Comparison of ENCODE assay signal across 23 mouse cellular contexts in genomic region chr3:89590386-89590785, GRCm38 (mm10).
A peak's percentile ranks its signal among the peaks of the same experiment; 100 is the strongest.
DNase-seq lines count a peak whose midpoint lies in the region; ATAC-seq and TF ChIP-seq lines count a peak whose summit lies in the region.
"Had no signal": no experiment of that assay in that cellular context is flagged by ENCODE, and none has a peak within 500 bp of the region (broad histone marks: within the 10 kb centered on the region; RNA-seq: fewer than 3 reads in every experiment).

No protein-coding gene starts in this region.

- peaks cover 38% of the 10 kb centered on the region for H3K4me1 ChIP-seq in forebrain, embryonic 16.5 days (replicated peaks; ENCODE audit: control insufficient read depth, insufficient read depth, low read length)
- H3K4me1 ChIP-seq in forebrain, embryonic 11.5 days (replicated peaks; ENCODE audit: control insufficient read depth, insufficient read depth, low read length) = 0 out of 2 replicates have a peak, but pooled peaks cover 2% of the 10 kb centered on the region
- peaks cover 27% of the 10 kb centered on the region for H3K4me1 ChIP-seq in hindbrain, embryonic 16.5 days (ENCODE audit: control insufficient read depth, insufficient read depth, low read depth, low read length)
- peaks cover 70% of the 10 kb centered on the region for H3K4me1 ChIP-seq in hindbrain, embryonic 10.5 days (replicated peaks)
- H3K4me1 ChIP-seq: intestine, embryonic 15.5 days had no signal

- WGBS in forebrain, embryonic 16.5 days = 43% methylated on average over 4 of the region's 4 CpGs
- WGBS in forebrain, embryonic 11.5 days = 64% methylated on average over 4 of the region's 4 CpGs
- WGBS in hindbrain, embryonic 16.5 days = 67% methylated on average over 4 of the region's 4 CpGs
- 60% methylated on average over 4 of the region's 4 CpGs for WGBS in hindbrain, embryonic 10.5 days

- no peak overlapping the region for H3K4me2 ChIP-seq in forebrain, embryonic 16.5 days (ENCODE audit: low read length)
- no peak overlapping the region for H3K4me2 ChIP-seq in forebrain, embryonic 11.5 days (ENCODE audit: low read depth, low read length, severe bottlenecking)
- H3K4me2 ChIP-seq in hindbrain, embryonic 16.5 days (ENCODE audit: low read length) = no peak overlapping the region
- H3K4me2 ChIP-seq: forebrain, embryonic 13.5 days; heart, embryonic 13.5 days; intestine, embryonic 15.5 days had no signal

- no peak for TF ChIP-seq CTCF in brain, embryonic 14.5 days (IDR thresholded peaks at IDR 0.05; ENCODE audit: borderline replicate concordance, extremely low read depth, insufficient read depth, insufficient read length)

- DNase-seq in forebrain, embryonic 11.5 days (ENCODE audit: low spot score) = no peak
- DNase-seq in hindbrain, embryonic 10.5 days (ENCODE audit: low spot score) = no peak
- DNase-seq in brain, embryonic 14.5 days (ENCODE audit: low read depth) = peak; percentile 63
- no peak for DNase-seq in heart, postnatal 25 days (ENCODE audit: low spot score)
- DNase-seq: adrenal gland, adult 8-10 months; adrenal gland, postnatal 25 days; cerebellum, adult 18-20 months; cerebellum, adult 9-10 months; cerebellum, postnatal 14 days; gastrocnemius, postnatal 10 days; gastrocnemius, postnatal 36 days; heart, adult 2 months; heart, postnatal 14 days; kidney, adult 11 months; kidney, adult 8-10 months had no signal

- ATAC-seq in forebrain, embryonic 16.5 days = 0 out of 2 replicates have a peak, but pooled peaks have one; percentile 4
- no peak for ATAC-seq in forebrain, embryonic 11.5 days (replicated peaks; ENCODE audit: low FRiP score)
- no peak for ATAC-seq in hindbrain, embryonic 16.5 days
- ATAC-seq: activated CD4-positive, CD25-positive, alpha-beta regulatory T cell, adult 4 months; CD4-positive, CD25-positive, alpha-beta regulatory T cell, adult 4 months; forebrain, embryonic 13.5 days; intestine, embryonic 15.5 days had no signal

- no peak for TF ChIP-seq POLR2A in brain, embryonic 14.5 days (IDR thresholded peaks at IDR 0.05; ENCODE audit: borderline replicate concordance, extremely low read depth, insufficient read depth, insufficient read length, poor library complexity, severe bottlenecking)

- intact Hi-C loops in heart, postnatal 25 days (cut with DNase I) = no loop called here

- no peaks in the 10 kb centered on the region for H3K9me3 ChIP-seq in forebrain, embryonic 16.5 days (ENCODE audit: control insufficient read depth, low read length)
- H3K9me3 ChIP-seq in forebrain, embryonic 11.5 days (ENCODE audit: control insufficient read depth, low read length) = no peaks in the 10 kb centered on the region
- no peaks in the 10 kb centered on the region for H3K9me3 ChIP-seq in hindbrain, embryonic 16.5 days (ENCODE audit: control insufficient read depth, low read length)
- H3K9me3 ChIP-seq in hindbrain, embryonic 10.5 days = no peaks in the 10 kb centered on the region
- H3K9me3 ChIP-seq: forebrain, embryonic 13.5 days; heart, embryonic 10.5 days; heart, embryonic 13.5 days; intestine, embryonic 15.5 days had no signal

- H3K9ac ChIP-seq in forebrain, embryonic 16.5 days (replicated peaks; ENCODE audit: low read depth, low read length) = no peak overlapping the region
- no peak overlapping the region for H3K9ac ChIP-seq in forebrain, embryonic 11.5 days (ENCODE audit: low read length)
- no peak overlapping the region for H3K9ac ChIP-seq in hindbrain, embryonic 16.5 days (ENCODE audit: low read depth, low read length)
- H3K9ac ChIP-seq: forebrain, embryonic 13.5 days; heart, embryonic 13.5 days; intestine, embryonic 15.5 days had no signal

- no peak overlapping the region for H3K27ac ChIP-seq in forebrain, embryonic 16.5 days (ENCODE audit: low read length)
- no peak overlapping the region for H3K27ac ChIP-seq in forebrain, embryonic 11.5 days (ENCODE audit: low read depth, low read length)
- 0 out of 2 replicates have a peak overlapping the region, but pooled peaks have one; percentile 9 for H3K27ac ChIP-seq in hindbrain, embryonic 16.5 days (ENCODE audit: low read depth, low read length)
- H3K27ac ChIP-seq in hindbrain, embryonic 10.5 days = no peak overlapping the region
- H3K27ac ChIP-seq: heart, adult 2 months; heart, embryonic 10.5 days; heart, embryonic 13.5 days; intestine, embryonic 15.5 days had no signal

- H3K27me3 ChIP-seq in forebrain, embryonic 16.5 days (replicated peaks; ENCODE audit: control insufficient read depth, insufficient read depth, low read length) = no peaks in the 10 kb centered on the region
- H3K27me3 ChIP-seq in forebrain, embryonic 11.5 days (ENCODE audit: control insufficient read depth, insufficient read depth, low read length) = no peaks in the 10 kb centered on the region
- H3K27me3 ChIP-seq in hindbrain, embryonic 16.5 days (replicated peaks; ENCODE audit: control insufficient read depth, insufficient read depth, low read length) = no peaks in the 10 kb centered on the region
- no peaks in the 10 kb centered on the region for H3K27me3 ChIP-seq in hindbrain, embryonic 10.5 days (ENCODE audit: insufficient read depth, poor library complexity, severe bottlenecking)
- H3K27me3 ChIP-seq: forebrain, embryonic 13.5 days; intestine, embryonic 15.5 days had no signal

- H3K36me3 ChIP-seq in forebrain, embryonic 16.5 days (ENCODE audit: control insufficient read depth, insufficient read depth) = no peaks in the 10 kb centered on the region
- no peaks in the 10 kb centered on the region for H3K36me3 ChIP-seq in forebrain, embryonic 11.5 days (ENCODE audit: control insufficient read depth, insufficient read depth, low read length)
- no peaks in the 10 kb centered on the region for H3K36me3 ChIP-seq in hindbrain, embryonic 16.5 days (ENCODE audit: control insufficient read depth, insufficient read depth, low read length)
- H3K36me3 ChIP-seq in hindbrain, embryonic 10.5 days = no peaks in the 10 kb centered on the region
- H3K36me3 ChIP-seq: heart, embryonic 10.5 days; heart, embryonic 13.5 days; intestine, embryonic 15.5 days had no signal

- H3K4me3 ChIP-seq in forebrain, embryonic 16.5 days (replicated peaks; ENCODE audit: low read length) = no peak overlapping the region
- no peak overlapping the region for H3K4me3 ChIP-seq in forebrain, embryonic 11.5 days (ENCODE audit: low read depth, low read length)
- H3K4me3 ChIP-seq in hindbrain, embryonic 16.5 days (ENCODE audit: low read length) = no peak overlapping the region
- H3K4me3 ChIP-seq in hindbrain, embryonic 10.5 days = no peak overlapping the region
- H3K4me3 ChIP-seq: forebrain, embryonic 13.5 days; heart, adult 2 months; heart, embryonic 10.5 days; heart, embryonic 13.5 days; intestine, embryonic 15.5 days had no signal
